Mouse (Mus musculus): ENCODE results near the gene Kdm1b. TPM values are rescaled to one million over a fixed set of nuclear protein-coding genes. Genes with fewer than 3 reads are reported as not detected.

Kdm1b gene
- polyA plus RNA-seq, 1 experiment from 2014 or later = 4.8 TPM

- WGBS (ENCODE audit: insufficient replicate concordance) = 91% methylated on average over 2 of the region's 2 CpGs
- Histone ChIP-seq H3K4me3 (no peak overlapping the region), H3K27me3 (replicated peaks) (no peaks in the 10 kb centered on the region), H3K36me3 (peaks cover 96% of the 10 kb centered on the region), H3K4me2 (no peak overlapping the region), H3K4me1 (peaks cover 12% of the 10 kb centered on the region), H3K9ac (no peak overlapping the region), H3K9me3 (replicated peaks) (no peaks in the 10 kb centered on the region), H3K27ac (no peak overlapping the region)
- no peak for ATAC-seq
These were observed 53.3 kb downstream of the Kdm1b start for GRCm38 (mm10) chr13:47096591-47096990.

GRCm38 (mm10) chr13:47099265-47099664 lies 56.0 kb downstream of the Kdm1b start:
- Histone ChIP-seq H3K36me3 (peaks cover 92% of the 10 kb centered on the region), H3K9ac (no peak overlapping the region), H3K4me3 (no peak overlapping the region), H3K27ac (no peak overlapping the region), H3K4me2 (no peak overlapping the region), H3K27me3 (replicated peaks) (no peaks in the 10 kb centered on the region), H3K4me1 (peaks cover 31% of the 10 kb centered on the region), H3K9me3 (replicated peaks) (no peaks in the 10 kb centered on the region)
- ATAC-seq = no peak
- WGBS (ENCODE audit: insufficient replicate concordance) = 80% methylated on average over 7 of the region's 7 CpGs

- no peak overlapping the region for H3K4me3 ChIP-seq
- 78% methylated on average over 2 of the region's 2 CpGs for WGBS (ENCODE audit: insufficient replicate concordance)
- H3K36me3 ChIP-seq = peaks cover 80% of the 10 kb centered on the region
- peaks cover 32% of the 10 kb centered on the region for H3K4me1 ChIP-seq
- ATAC-seq = no peak
- H3K9ac ChIP-seq = no peak overlapping the region
- H3K4me2 ChIP-seq = no peak overlapping the region; the same call in 1 of the 2 replicates
- H3K9me3 ChIP-seq (replicated peaks) = no peaks in the 10 kb centered on the region
- H3K27ac ChIP-seq = no peak overlapping the region
- no peaks in the 10 kb centered on the region for H3K27me3 ChIP-seq (replicated peaks)
These were observed 57.3 kb downstream of the Kdm1b start for GRCm38 (mm10) chr13:47100587-47100986.

GRCm38 (mm10) chr13:47104146-47104545 lies 60.8 kb downstream of the Kdm1b start:
- no peaks in the 10 kb centered on the region for H3K9me3 ChIP-seq (replicated peaks)
- H3K4me1 ChIP-seq = peaks cover 54% of the 10 kb centered on the region
- H3K4me3 ChIP-seq = peak overlapping the region; percentile 99
- no peak for ATAC-seq
- peak overlapping the region; percentile 70 for H3K27ac ChIP-seq
- no peaks in the 10 kb centered on the region for H3K27me3 ChIP-seq (replicated peaks)
- peaks cover 44% of the 10 kb centered on the region for H3K36me3 ChIP-seq
- H3K9ac ChIP-seq = peak overlapping the region; percentile 99
- H3K4me2 ChIP-seq = peak overlapping the region; percentile 80
- WGBS (ENCODE audit: insufficient replicate concordance) = 21% methylated on average over 2 of the region's 2 CpGs

GRCm38 (mm10) chr13:47104856-47105541 lies 61.7 kb downstream of the Kdm1b start:
- H3K4me1 ChIP-seq = peaks cover 62% of the 10 kb centered on the region
- peak overlapping the region; percentile 100 for H3K27ac ChIP-seq
- peaks cover 36% of the 10 kb centered on the region for H3K36me3 ChIP-seq
- peak overlapping the region; percentile 99 for H3K9ac ChIP-seq
- H3K4me3 ChIP-seq = peak overlapping the region; percentile 99
- WGBS (ENCODE audit: insufficient replicate concordance) = 0% methylated on average over 25 of the region's 25 CpGs
- peak overlapping the region; percentile 80 for H3K4me2 ChIP-seq
- no peaks in the 10 kb centered on the region for H3K27me3 ChIP-seq (replicated peaks)
- no peak for ATAC-seq
- H3K9me3 ChIP-seq (replicated peaks) = no peaks in the 10 kb centered on the region

- peak within 1 kb of the TSS; percentile 99 for H3K9ac ChIP-seq
- peaks cover 28% of the 10 kb centered on the region for H3K36me3 ChIP-seq
- H3K4me2 ChIP-seq = peak within 1 kb of the TSS; percentile 80
- H3K27me3 ChIP-seq (replicated peaks) = no peaks in the 10 kb centered on the region
- WGBS (ENCODE audit: insufficient replicate concordance) = under 1% methylated on average over 115 of the region's 129 CpGs
- peaks cover 66% of the 10 kb centered on the region for H3K4me1 ChIP-seq
- peak within 1 kb of the TSS; percentile 99 for H3K4me3 ChIP-seq
- no peaks in the 10 kb centered on the region for H3K9me3 ChIP-seq (replicated peaks)
- peak within 1 kb of the TSS; percentile 100 for H3K27ac ChIP-seq
- peak; percentile 79 for ATAC-seq
These were observed 62.6 kb downstream of the Kdm1b start, which contains the start of gene Dek for GRCm38 (mm10) chr13:47105711-47106579. Gene Dek, minus strand, starts transcription at chr13:47106201.

GRCm38 (mm10) chr13:47106580-47106888 lies 63.2 kb downstream of the Kdm1b start:
- Histone ChIP-seq H3K27ac (peak overlapping the region; percentile 100), H3K9me3 (replicated peaks) (no peaks in the 10 kb centered on the region), H3K27me3 (replicated peaks) (no peaks in the 10 kb centered on the region), H3K36me3 (peaks cover 22% of the 10 kb centered on the region), H3K4me1 (peaks cover 68% of the 10 kb centered on the region), H3K4me2 (peak overlapping the region; percentile 80), H3K9ac (peak overlapping the region; percentile 99), H3K4me3 (peak overlapping the region; percentile 99)
- under 1% methylated on average over 20 of the region's 20 CpGs for WGBS (ENCODE audit: insufficient replicate concordance)
- ATAC-seq = no peak

- no peaks in the 10 kb centered on the region for H3K9me3 ChIP-seq (replicated peaks)
- peaks cover 76% of the 10 kb centered on the region for H3K4me1 ChIP-seq
- no peaks in the 10 kb centered on the region for H3K27me3 ChIP-seq (replicated peaks)
- H3K9ac ChIP-seq = peak overlapping the region; percentile 99
- peak overlapping the region; percentile 13; the same call in 1 of the 2 replicates for H3K4me3 ChIP-seq
- peaks cover 1% of the 10 kb centered on the region for H3K36me3 ChIP-seq
- peak overlapping the region; percentile 70 for H3K4me2 ChIP-seq
- 34% methylated on average over 2 of the region's 2 CpGs for WGBS (ENCODE audit: insufficient replicate concordance)
- peak; percentile 82 for ATAC-seq
- H3K27ac ChIP-seq = peak overlapping the region; percentile 100
These were observed 65.9 kb downstream of the Kdm1b start for GRCm38 (mm10) chr13:47109239-47109638.

GRCm38 (mm10) chr13:47111185-47111584 lies 67.9 kb downstream of the Kdm1b start:
- H3K9ac ChIP-seq = peak overlapping the region; percentile 62
- H3K4me3 ChIP-seq = no peak overlapping the region; the same call in 1 of the 2 replicates
- peak overlapping the region; percentile 100 for H3K27ac ChIP-seq
- no peaks in the 10 kb centered on the region for H3K27me3 ChIP-seq (replicated peaks)
- no peaks in the 10 kb centered on the region for H3K36me3 ChIP-seq
- H3K9me3 ChIP-seq (replicated peaks) = no peaks in the 10 kb centered on the region
- ATAC-seq = peak; percentile 57
- H3K4me1 ChIP-seq = peaks cover 86% of the 10 kb centered on the region
- H3K4me2 ChIP-seq = peak overlapping the region; percentile 58
- WGBS (ENCODE audit: insufficient replicate concordance) = 32% methylated on average over 3 of the region's 3 CpGs

GRCm38 (mm10) chr13:47112056-47112455 lies 68.8 kb downstream of the Kdm1b start:
- Histone ChIP-seq H3K4me2 (peak overlapping the region; percentile 58), H3K4me1 (peaks cover 91% of the 10 kb centered on the region), H3K36me3 (no peaks in the 10 kb centered on the region), H3K4me3 (peak overlapping the region; percentile 1; the same call in 1 of the 2 replicates), H3K9me3 (replicated peaks) (no peaks in the 10 kb centered on the region), H3K9ac (peak overlapping the region; percentile 62), H3K27me3 (replicated peaks) (no peaks in the 10 kb centered on the region), H3K27ac (peak overlapping the region; percentile 100)
- WGBS (ENCODE audit: insufficient replicate concordance) = 62% methylated on average over 3 of the region's 3 CpGs
- peak; percentile 3; the same call in 1 of the 2 replicates for ATAC-seq

GRCm38 (mm10) chr13:47112924-47113323 lies 69.6 kb downstream of the Kdm1b start:
- H3K27me3 ChIP-seq (replicated peaks) = no peaks in the 10 kb centered on the region
- H3K9ac ChIP-seq = peak overlapping the region; percentile 62
- H3K9me3 ChIP-seq (replicated peaks) = no peaks in the 10 kb centered on the region
- H3K4me2 ChIP-seq = peak overlapping the region; percentile 58
- peak overlapping the region; percentile 100 for H3K27ac ChIP-seq
- H3K4me3 ChIP-seq = no peak overlapping the region
- peaks cover 82% of the 10 kb centered on the region for H3K4me1 ChIP-seq
- WGBS (ENCODE audit: insufficient replicate concordance) = 17% methylated on average over 3 of the region's 3 CpGs
- H3K36me3 ChIP-seq = no peaks in the 10 kb centered on the region
- peak; percentile 78 for ATAC-seq

GRCm38 (mm10) chr13:47116000-47116399 lies 72.7 kb downstream of the Kdm1b start:
- peak overlapping the region; percentile 65 for H3K27ac ChIP-seq
- peak; percentile 53 for ATAC-seq

More at GRCm38 (mm10) chr13:47116000-47116399, 72.7 kb downstream of the Kdm1b start:
- no peak overlapping the region for H3K4me3 ChIP-seq
- no peak overlapping the region for H3K9ac ChIP-seq
- peaks cover 16% of the 10 kb centered on the region for H3K27me3 ChIP-seq (replicated peaks)
- H3K9me3 ChIP-seq (replicated peaks) = no peaks in the 10 kb centered on the region
- no peaks in the 10 kb centered on the region for H3K36me3 ChIP-seq
- peak overlapping the region; percentile 1; the same call in 1 of the 2 replicates for H3K4me2 ChIP-seq
- H3K4me1 ChIP-seq = peaks cover 51% of the 10 kb centered on the region
- 53% methylated on average over 3 of the region's 3 CpGs for WGBS (ENCODE audit: insufficient replicate concordance)
